Mouse (Mus musculus) left cerebral cortex, adult 9 months (tissue): ENCODE measurements around the gene Tssk1.
A peak's percentile ranks its signal among the peaks of the same experiment; 100 is the strongest.

Source experiments
- DNase-seq, 2 experiments: peaks; one replicate each; pipeline ENCODE4 v3.0.0; 2022; ENCODE audit warnings: low spot score in 2 of 2

Gene Tssk1

GRCm38 (mm10) chr16:17896091-17896490 is 2.1 kb downstream of the Tssk1 start:
- no peak for DNase-seq

GRCm38 (mm10) chr16:17898462-17898861 is 4.4 kb downstream of the Tssk1 start, which contains the start of the genes Dgcr2 and Tssk2:
Gene Dgcr2 (minus strand): TSS chr16:17898562.
Gene Tssk2 (plus strand): TSS chr16:17898637.
- no peak for DNase-seq

GRCm38 (mm10) chr16:17911052-17911595 is 17.1 kb downstream of the Tssk1 start, which contains the start of gene Ess2:
Gene Ess2 (minus strand): TSS chr16:17911348.
- peak; percentile 92 to 94 for DNase-seq

GRCm38 (mm10) chr16:17914307-17915249 is 20.6 kb downstream of the Tssk1 start, which contains the start of gene Gsc2:
Gene Gsc2 (minus strand): TSS chr16:17915059.
- no peak for DNase-seq

GRCm38 (mm10) chr16:17920586-17920985 is 26.6 kb downstream of the Tssk1 start:
- no peak for DNase-seq

GRCm38 (mm10) chr16:17921325-17922162 is 27.5 kb downstream of the Tssk1 start:
- peak; percentile 89 to 97 for DNase-seq

GRCm38 (mm10) chr16:17922163-17922538 is 28.1 kb downstream of the Tssk1 start:
- no peak for DNase-seq

GRCm38 (mm10) chr16:17927351-17928082 is 33.5 kb downstream of the Tssk1 start:
- DNase-seq, result peak in 1 of 2 experiments; percentile 35

GRCm38 (mm10) chr16:17928087-17928580 is 34.1 kb downstream of the Tssk1 start, which contains the start of gene Slc25a1:
Gene Slc25a1 (minus strand): TSS chr16:17928219.
- DNase-seq, result peak; percentile 58 to 77

GRCm38 (mm10) chr16:17928627-17929104 is 34.6 kb downstream of the Tssk1 start:
- peak in 1 of 2 experiments; percentile 61 for DNase-seq

- no peak for DNase-seq
Observed at GRCm38 (mm10) chr16:17929211-17929610, 35.2 kb downstream of the Tssk1 start.

GRCm38 (mm10) chr16:17929631-17930030 is 35.6 kb downstream of the Tssk1 start:
- no peak for DNase-seq

GRCm38 (mm10) chr16:17931906-17932460 is 38.0 kb downstream of the Tssk1 start:
- DNase-seq, result no peak

GRCm38 (mm10) chr16:17933594-17934444 is 39.8 kb downstream of the Tssk1 start:
- DNase-seq, result no peak

GRCm38 (mm10) chr16:17934445-17934910 is 40.5 kb downstream of the Tssk1 start:
- DNase-seq, result no peak

- no peak for DNase-seq
Observed at GRCm38 (mm10) chr16:17936776-17937175, 42.8 kb downstream of the Tssk1 start.

GRCm38 (mm10) chr16:17938187-17938586 is 44.2 kb downstream of the Tssk1 start:
- no peak for DNase-seq

- DNase-seq, result peak in 1 of 2 experiments; percentile 59
Observed at GRCm38 (mm10) chr16:17938821-17939220, 44.8 kb downstream of the Tssk1 start.

GRCm38 (mm10) chr16:17939255-17939751 is 45.3 kb downstream of the Tssk1 start:
- DNase-seq, result no peak
